Mouse (Mus musculus): ENCODE data around the gene Mcts2.

DNA sequence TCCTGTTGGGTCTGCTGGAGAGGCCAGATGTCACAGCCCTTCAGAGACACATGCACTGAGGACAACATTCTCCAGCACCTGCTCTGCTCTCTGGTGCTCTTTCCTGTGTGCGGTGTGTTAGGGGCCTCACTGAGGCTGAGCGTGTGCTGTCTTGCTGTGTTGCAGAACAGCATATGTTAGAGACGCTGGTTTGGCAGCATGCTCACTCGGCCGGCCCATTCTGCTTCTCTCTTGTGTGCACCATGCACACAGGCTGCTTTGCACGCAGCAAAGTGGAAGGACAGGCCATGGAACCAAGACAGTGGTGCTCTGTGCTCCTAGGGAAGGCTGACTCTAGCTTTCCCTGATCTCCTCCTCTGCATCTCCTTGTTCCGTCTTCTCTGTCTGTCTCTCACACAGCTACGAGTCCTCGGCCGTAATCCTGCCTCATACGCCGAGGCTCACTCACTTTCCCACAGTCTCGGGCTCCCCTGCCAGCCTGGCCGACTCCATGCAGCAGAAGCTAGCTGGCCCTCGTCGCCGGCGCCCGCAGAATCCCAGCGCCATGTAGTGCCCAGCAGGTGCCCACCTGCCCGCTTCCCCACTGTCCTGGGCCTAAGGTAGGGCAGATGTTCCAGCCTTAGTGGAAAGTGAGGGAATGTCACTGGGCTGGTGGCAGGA lies 16.9 kb downstream of the Mcts2 start:
- TF ChIP-seq CTCF (IDR thresholded peaks at IDR 0.05; ENCODE audit: low read depth) = no peak
- no peak for TF ChIP-seq EP300 (IDR thresholded peaks at IDR 0.05; ENCODE audit: low read depth)

Data from liver, postnatal 0 days (tissue).